Mouse (Mus musculus): ENCODE measurements around the gene Zcchc17. TPM values are rescaled to one million over a fixed set of nuclear protein-coding genes. Genes with fewer than 3 reads are reported as not detected.

Zcchc17 gene
- polyA plus RNA-seq, 1 experiment, result 8.0 TPM

DNA sequence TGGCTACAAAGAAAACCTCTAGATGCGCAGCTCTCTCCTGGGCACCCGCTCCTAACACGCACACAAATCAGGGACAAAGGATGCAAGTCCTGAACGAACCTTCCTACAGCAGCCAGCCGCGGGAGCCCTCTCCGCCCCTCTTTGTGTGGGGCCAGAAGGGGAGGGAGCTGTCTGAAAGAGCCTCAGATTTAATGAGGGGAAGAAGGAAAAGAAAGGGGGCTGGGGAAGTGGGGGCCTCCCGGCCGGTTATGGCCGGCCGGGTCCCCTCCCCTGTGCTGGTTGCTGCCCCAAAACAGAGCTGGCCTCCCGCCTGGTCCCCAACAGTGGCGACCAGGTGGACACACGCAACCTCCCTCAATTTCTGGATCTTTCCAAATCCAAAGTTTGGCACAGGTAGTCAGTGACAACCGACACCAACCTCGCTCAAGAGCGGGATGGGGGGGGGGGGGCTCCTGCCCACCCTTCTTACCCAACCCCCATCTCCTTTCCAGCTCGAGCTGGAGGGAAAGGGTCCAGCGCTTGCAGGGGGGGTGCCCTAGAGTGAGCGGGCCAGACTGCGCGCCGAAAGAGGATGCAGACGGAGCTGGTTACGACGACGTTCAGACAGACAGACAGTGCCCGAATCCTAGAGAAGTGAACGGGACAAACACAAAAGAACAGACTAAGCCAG, 85.3 kb downstream of the Zcchc17 start:
- no peaks in the 10 kb centered on the region for H3K36me3 ChIP-seq (ENCODE audit: control insufficient read depth, insufficient read depth, low read length)
- H3K27ac ChIP-seq (ENCODE audit: control insufficient read depth, insufficient read depth, low read depth, low read length), result no peak overlapping the region
- TF ChIP-seq POLR2A (IDR thresholded peaks at IDR 0.05; ENCODE audit: control insufficient read depth, low read depth, low read length) (no peak), CTCF (IDR thresholded peaks at IDR 0.05; ENCODE audit: control insufficient read depth, insufficient read depth, insufficient replicate concordance, low read depth, low read length) (no peak)
- peak overlapping the region; percentile 13; the same call in 1 of the 2 replicates for H3K4me3 ChIP-seq (ENCODE audit: control insufficient read depth, low read depth, low read length)
- peaks cover 15% of the 10 kb centered on the region for H3K4me1 ChIP-seq (ENCODE audit: control insufficient read depth, insufficient read depth, low read length)
- 0 out of 2 replicates have a peak, but pooled peaks cover 4% of the 10 kb centered on the region for H3K27me3 ChIP-seq (ENCODE audit: control insufficient read depth, insufficient read depth, low read length)

DNA sequence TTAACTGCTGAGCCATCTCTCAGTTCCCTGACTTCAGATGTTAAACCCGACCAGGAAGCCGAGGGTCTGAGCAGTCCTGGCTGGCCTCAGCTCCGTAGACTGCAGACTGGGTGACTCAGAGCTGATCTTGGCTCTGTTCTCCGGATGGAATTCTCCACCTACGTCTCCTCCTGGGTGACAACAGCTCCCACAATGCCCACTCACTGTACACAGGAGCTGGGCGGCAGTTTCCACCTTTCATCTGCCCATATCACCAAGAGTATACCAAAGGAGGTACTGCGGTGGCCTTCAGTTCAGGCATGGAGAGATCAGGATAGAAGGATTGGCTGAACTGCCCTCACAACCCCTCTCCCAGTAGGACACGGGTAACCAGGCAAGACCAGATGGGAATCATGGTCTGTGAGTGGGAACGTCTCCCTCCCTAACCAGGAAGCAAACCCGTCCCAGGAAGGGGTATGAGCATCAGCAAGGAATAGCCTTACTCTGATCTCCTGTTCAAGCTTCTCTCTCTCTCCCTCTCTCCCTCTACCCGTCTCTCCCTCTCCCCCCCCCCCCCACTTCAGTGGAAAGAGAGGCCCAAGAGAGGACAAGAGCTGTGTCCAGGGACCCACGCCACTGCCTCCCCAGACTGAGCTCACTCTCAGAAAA, 85.9 kb downstream of the Zcchc17 start:
- H3K4me3 ChIP-seq (ENCODE audit: control insufficient read depth, low read depth, low read length), result no peak overlapping the region
- H3K36me3 ChIP-seq (ENCODE audit: control insufficient read depth, insufficient read depth, low read length), result no peaks in the 10 kb centered on the region
- H3K4me1 ChIP-seq (ENCODE audit: control insufficient read depth, insufficient read depth, low read length), result peaks cover 15% of the 10 kb centered on the region
- no peak for TF ChIP-seq POLR2A (IDR thresholded peaks at IDR 0.05; ENCODE audit: control insufficient read depth, low read depth, low read length)
- no peak for TF ChIP-seq CTCF (IDR thresholded peaks at IDR 0.05; ENCODE audit: control insufficient read depth, insufficient read depth, insufficient replicate concordance, low read depth, low read length)
- 0 out of 2 replicates have a peak, but pooled peaks cover 4% of the 10 kb centered on the region for H3K27me3 ChIP-seq (ENCODE audit: control insufficient read depth, insufficient read depth, low read length)
- no peak overlapping the region for H3K27ac ChIP-seq (ENCODE audit: control insufficient read depth, insufficient read depth, low read depth, low read length)

DNA sequence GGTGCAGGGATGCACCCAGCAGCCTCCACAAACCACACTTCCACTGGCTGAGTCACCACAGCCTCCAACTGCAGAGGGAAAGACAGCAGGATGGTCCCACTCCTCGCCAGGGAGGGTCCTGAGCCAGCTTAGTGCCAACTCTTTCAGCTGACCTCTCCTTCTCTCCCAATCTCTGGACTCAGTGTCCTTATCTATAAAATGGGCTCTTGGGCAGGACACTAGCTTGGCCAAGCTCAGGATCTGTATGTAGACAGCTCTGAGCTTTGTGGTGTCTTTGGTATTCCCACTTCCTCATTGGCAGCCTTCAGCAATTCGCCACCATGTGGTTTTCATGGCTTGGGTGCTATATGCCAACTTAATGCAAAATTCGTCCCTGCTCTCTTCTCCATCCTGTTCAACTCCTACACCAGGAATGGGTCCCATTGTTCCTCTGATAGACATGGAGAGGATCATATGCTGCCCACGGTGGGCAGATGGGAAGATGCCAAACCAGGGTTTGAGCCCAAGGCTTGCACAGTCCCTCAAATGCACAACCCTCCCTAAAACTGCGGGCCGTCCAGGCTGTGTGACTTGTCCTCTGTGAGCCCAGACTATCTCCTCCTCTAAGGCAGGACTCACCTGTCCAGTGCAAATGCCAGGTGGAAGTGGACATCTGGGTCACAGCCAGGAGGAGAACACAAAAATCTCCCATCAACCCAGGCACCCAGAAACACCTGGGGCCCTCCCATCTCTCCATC, 89.0 kb downstream of the Zcchc17 start:
- TF ChIP-seq CTCF (IDR thresholded peaks at IDR 0.05; ENCODE audit: control insufficient read depth, insufficient read depth, insufficient replicate concordance, low read depth, low read length), result no peak
- no peak for TF ChIP-seq POLR2A (IDR thresholded peaks at IDR 0.05; ENCODE audit: control insufficient read depth, low read depth, low read length)
- no peaks in the 10 kb centered on the region for H3K36me3 ChIP-seq (ENCODE audit: control insufficient read depth, insufficient read depth, low read length)
- peaks cover 15% of the 10 kb centered on the region for H3K4me1 ChIP-seq (ENCODE audit: control insufficient read depth, insufficient read depth, low read length)
- H3K4me3 ChIP-seq (ENCODE audit: control insufficient read depth, low read depth, low read length), result no peak overlapping the region
- H3K27ac ChIP-seq (ENCODE audit: control insufficient read depth, insufficient read depth, low read depth, low read length), result no peak overlapping the region
- 0 out of 2 replicates have a peak, but pooled peaks cover 4% of the 10 kb centered on the region for H3K27me3 ChIP-seq (ENCODE audit: control insufficient read depth, insufficient read depth, low read length)

DNA sequence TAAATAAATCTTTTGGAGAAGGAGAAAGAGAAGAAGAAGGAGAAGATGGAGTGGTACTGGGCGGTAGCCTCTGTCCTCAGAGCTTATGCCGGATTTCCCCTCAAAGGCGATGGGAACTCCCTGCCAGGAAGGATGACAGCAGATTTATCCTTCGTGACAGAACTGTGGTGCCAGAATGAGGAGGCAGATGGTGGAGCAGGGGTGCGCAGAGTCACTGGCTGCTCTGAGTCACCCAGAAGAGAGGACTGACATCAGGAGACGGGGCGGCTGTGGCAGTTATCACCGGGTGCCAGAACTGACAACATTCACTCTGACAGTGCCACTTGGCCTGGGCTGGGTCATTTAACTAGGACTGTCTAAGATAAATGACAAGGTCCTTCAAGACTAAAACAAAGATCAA, 89.7 kb downstream of the Zcchc17 start:
- 0 out of 2 replicates have a peak, but pooled peaks cover 4% of the 10 kb centered on the region for H3K27me3 ChIP-seq (ENCODE audit: control insufficient read depth, insufficient read depth, low read length)
- H3K36me3 ChIP-seq (ENCODE audit: control insufficient read depth, insufficient read depth, low read length), result no peaks in the 10 kb centered on the region
- H3K4me1 ChIP-seq (ENCODE audit: control insufficient read depth, insufficient read depth, low read length), result peaks cover 13% of the 10 kb centered on the region
- H3K27ac ChIP-seq (ENCODE audit: control insufficient read depth, insufficient read depth, low read depth, low read length), result no peak overlapping the region
- H3K4me3 ChIP-seq (ENCODE audit: control insufficient read depth, low read depth, low read length), result no peak overlapping the region
- TF ChIP-seq CTCF (IDR thresholded peaks at IDR 0.05; ENCODE audit: control insufficient read depth, insufficient read depth, insufficient replicate concordance, low read depth, low read length) (no peak), POLR2A (IDR thresholded peaks at IDR 0.05; ENCODE audit: control insufficient read depth, low read depth, low read length) (no peak)

DNA sequence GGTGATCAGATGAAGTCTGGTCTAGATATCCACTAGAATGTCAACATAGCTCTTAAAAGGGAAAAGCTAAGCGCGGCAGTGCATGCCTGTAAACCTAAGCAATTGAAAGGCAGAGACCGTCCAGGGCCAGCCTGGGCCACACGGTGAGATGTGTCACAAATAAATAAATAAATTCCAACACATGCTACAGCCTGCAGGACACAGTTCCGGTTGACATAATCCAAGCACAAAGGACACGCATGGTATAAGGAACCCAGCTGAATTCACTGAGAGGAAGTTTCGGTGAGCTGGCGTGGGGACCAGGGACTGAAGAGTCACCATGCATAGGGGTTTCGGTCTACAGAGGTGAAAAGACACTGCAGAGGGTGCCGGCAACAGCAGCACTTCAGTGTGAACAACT, 91.0 kb downstream of the Zcchc17 start:
- Histone ChIP-seq H3K4me3 (ENCODE audit: control insufficient read depth, low read depth, low read length) (peak overlapping the region; percentile 33), H3K4me1 (ENCODE audit: control insufficient read depth, insufficient read depth, low read length) (peaks cover 10% of the 10 kb centered on the region), H3K36me3 (ENCODE audit: control insufficient read depth, insufficient read depth, low read length) (no peaks in the 10 kb centered on the region), H3K27ac (ENCODE audit: control insufficient read depth, insufficient read depth, low read depth, low read length) (peak overlapping the region; percentile 22; the same call in 1 of the 2 replicates), H3K27me3 (ENCODE audit: control insufficient read depth, insufficient read depth, low read length) (0 out of 2 replicates have a peak, but pooled peaks cover 3% of the 10 kb centered on the region)
- TF ChIP-seq CTCF (IDR thresholded peaks at IDR 0.05; ENCODE audit: control insufficient read depth, insufficient read depth, insufficient replicate concordance, low read depth, low read length) (no peak), POLR2A (IDR thresholded peaks at IDR 0.05; ENCODE audit: control insufficient read depth, low read depth, low read length) (no peak)

DNA sequence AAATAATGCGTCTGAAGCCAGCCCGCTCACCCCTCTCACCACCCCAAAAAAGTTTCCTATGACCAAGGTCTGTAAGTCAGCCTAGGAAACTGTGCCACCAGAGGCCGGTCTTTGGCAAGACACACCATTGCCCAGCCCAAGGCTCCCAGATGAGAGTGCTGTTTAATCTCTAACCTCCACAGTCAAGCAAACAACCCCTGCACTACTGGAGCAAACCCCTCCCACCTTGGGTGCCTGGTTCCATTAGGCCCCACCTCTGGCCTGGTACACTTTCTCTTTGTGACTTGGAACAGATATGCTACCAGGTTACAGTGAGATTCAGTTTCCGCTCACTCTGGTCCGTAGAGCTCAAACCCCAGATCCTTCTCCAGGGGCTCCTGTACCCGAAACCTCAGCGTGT, 92.7 kb downstream of the Zcchc17 start:
- Histone ChIP-seq H3K4me1 (ENCODE audit: control insufficient read depth, insufficient read depth, low read length) (peaks cover 7% of the 10 kb centered on the region), H3K27me3 (ENCODE audit: control insufficient read depth, insufficient read depth, low read length) (no peaks in the 10 kb centered on the region), H3K4me3 (ENCODE audit: control insufficient read depth, low read depth, low read length) (no peak overlapping the region), H3K27ac (ENCODE audit: control insufficient read depth, insufficient read depth, low read depth, low read length) (no peak overlapping the region), H3K36me3 (ENCODE audit: control insufficient read depth, insufficient read depth, low read length) (no peaks in the 10 kb centered on the region)
- TF ChIP-seq CTCF (IDR thresholded peaks at IDR 0.05; ENCODE audit: control insufficient read depth, insufficient read depth, insufficient replicate concordance, low read depth, low read length), result no peak
- no peak for TF ChIP-seq POLR2A (IDR thresholded peaks at IDR 0.05; ENCODE audit: control insufficient read depth, low read depth, low read length)

DNA sequence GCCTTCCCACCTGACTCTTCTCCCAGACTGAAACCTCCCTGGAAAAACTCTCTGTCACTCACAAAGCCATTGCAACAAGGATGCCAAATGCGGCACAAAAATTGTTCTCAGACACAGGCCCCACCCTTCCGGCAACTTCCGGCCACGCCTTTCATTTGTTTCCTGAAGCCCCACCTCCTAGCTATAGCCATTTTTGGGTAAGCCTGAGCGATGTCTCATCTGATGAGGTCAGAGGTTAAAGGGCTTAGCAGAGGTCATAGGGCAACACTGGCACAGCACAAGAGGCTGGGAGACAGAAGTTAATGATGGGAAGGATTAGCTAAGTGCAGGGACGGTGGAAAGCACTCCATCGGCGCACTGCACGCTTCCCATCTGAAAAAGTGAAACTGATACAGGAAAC, 93.1 kb downstream of the Zcchc17 start:
- Histone ChIP-seq H3K27ac (ENCODE audit: control insufficient read depth, insufficient read depth, low read depth, low read length) (no peak overlapping the region), H3K4me3 (ENCODE audit: control insufficient read depth, low read depth, low read length) (no peak overlapping the region; the same call in 1 of the 2 replicates), H3K36me3 (ENCODE audit: control insufficient read depth, insufficient read depth, low read length) (no peaks in the 10 kb centered on the region), H3K4me1 (ENCODE audit: control insufficient read depth, insufficient read depth, low read length) (peaks cover 7% of the 10 kb centered on the region), H3K27me3 (ENCODE audit: control insufficient read depth, insufficient read depth, low read length) (no peaks in the 10 kb centered on the region)
- TF ChIP-seq POLR2A (IDR thresholded peaks at IDR 0.05; ENCODE audit: control insufficient read depth, low read depth, low read length) (no peak), CTCF (IDR thresholded peaks at IDR 0.05; ENCODE audit: control insufficient read depth, insufficient read depth, insufficient replicate concordance, low read depth, low read length) (no peak)

Other genes starting within 250 kb of the Zcchc17 start
- gene Hcrtr1, start 220.6 kb downstream of the Zcchc17 start, polyA plus RNA-seq (2012; rRNA removed), result 0.07 and 0.28 TPM in 2 replicates
- gene Tinagl1, start 184.8 kb downstream of the Zcchc17 start, polyA plus RNA-seq (2012; rRNA removed), result 2.9 and 7.8 TPM in 2 replicates
- 0.05 TPM in 1 of 2 replicates, not detected in the other for gene Gm853, start 137.5 kb downstream of the Zcchc17 start, polyA plus RNA-seq (2012; rRNA removed)
- 23.7 and 24.1 TPM in 2 replicates for gene Serinc2, start 80.7 kb downstream of the Zcchc17 start, polyA plus RNA-seq (2012; rRNA removed)
- gene Fabp3, start 51.3 kb downstream of the Zcchc17 start, polyA plus RNA-seq (2012; rRNA removed), result 127 and 192 TPM in 2 replicates
- not detected in 2 replicates for gene Gm10570, start 51.3 kb downstream of the Zcchc17 start, polyA plus RNA-seq (2012; rRNA removed)
- 42.1 and 43.2 TPM in 2 replicates for gene Snrnp40, start 189 bp upstream of the Zcchc17 start, polyA plus RNA-seq (2012; rRNA removed)
- gene Nkain1, start 214.2 kb upstream of the Zcchc17 start, polyA plus RNA-seq (2012; rRNA removed), result 12.3 and 13.1 TPM in 2 replicates